Mouse (Mus musculus) MEL (cell line): ENCODE measurements around the gene Pip4k2a. TPM values are rescaled to one million over a fixed set of nuclear protein-coding genes. Genes with fewer than 3 reads are reported as not detected.

Source experiments
- DNase-seq: peaks from one replicate; pipeline ENCODE4 v3.0.0; 2011; ENCODE audit warnings: low read depth, low spot score
- H3K27ac ChIP-seq: 2 replicates; pipeline ENCODE4 v1.5.1; 2012; ENCODE audit warnings: low read depth, mild to moderate bottlenecking, control low read depth, low read length, moderate library complexity; ENCODE audit not compliant: control insufficient read depth
- H3K27me3 ChIP-seq, 2 experiments: fragments of 150-350 bp in 1 of 2; sonication (generic) in 1 of 2; 2 replicates each; pipeline ENCODE4 v1.6.1; 2012; ENCODE audit warnings: low read length in 2 of 2, mild to moderate bottlenecking in 2 of 2, improper control_type of control experiment in 1 of 2, moderate library complexity in 1 of 2; ENCODE audit not compliant: insufficient read depth in 2 of 2, control insufficient read depth in 1 of 2
- H3K36me3 ChIP-seq, 2 experiments: 2 replicates each; pipeline ENCODE4 v1.6.1; 2012 to 2014; ENCODE audit warnings: low read length in 2 of 2, improper control_type of control experiment in 1 of 2, inconsistent platforms in 1 of 2, mild to moderate bottlenecking in 1 of 2; ENCODE audit not compliant: insufficient read depth in 2 of 2, control insufficient read depth in 1 of 2
- H3K4me1 ChIP-seq, 2 experiments: fragments of 150-350 bp in 1 of 2; sonication (generic) in 1 of 2; 2 replicates each; pipeline ENCODE4 v1.6.1; 2012; ENCODE audit warnings: low read length in 2 of 2, improper control_type of control experiment in 1 of 2, mild to moderate bottlenecking in 1 of 2; ENCODE audit not compliant: insufficient read depth in 2 of 2, control insufficient read depth in 1 of 2
- H3K4me3 ChIP-seq, 2 experiments: fragments of 150-350 bp in 1 of 2; sonication (generic) in 1 of 2; 2 replicates each; pipeline ENCODE4 v1.5.1; 2012; ENCODE audit warnings: low read depth in 2 of 2, low read length in 2 of 2, mild to moderate bottlenecking in 2 of 2, moderate library complexity in 2 of 2, control low read depth in 1 of 2, improper control_type of control experiment in 1 of 2; ENCODE audit not compliant: control insufficient read depth in 1 of 2, insufficient read depth in 1 of 2
- H3K79me2 ChIP-seq: 2 replicates; pipeline ENCODE4 v1.6.1; 2012; ENCODE audit warnings: mild to moderate bottlenecking, low read length, moderate library complexity; ENCODE audit not compliant: control insufficient read depth, poor library complexity, insufficient read depth
- H3K9ac ChIP-seq: 2 replicates; pipeline ENCODE4 v1.6.1; 2012; ENCODE audit warnings: low read depth, mild to moderate bottlenecking, control low read depth, low read length, moderate library complexity; ENCODE audit not compliant: control insufficient read depth, poor library complexity, severe bottlenecking
- H3K9me3 ChIP-seq: fragments of 150-350 bp; sonication (generic); replicated peaks from 2 replicates; pipeline ENCODE4 v1.6.1; 2012; ENCODE audit warnings: mild to moderate bottlenecking, low read length, improper control_type of control experiment, moderate library complexity; ENCODE audit not compliant: insufficient read depth
- BHLHE40 ChIP-seq: IDR thresholded peaks from 2 replicates; pipeline ENCODE4 v1.6.1; 2012; ENCODE audit warnings: low read depth, mild to moderate bottlenecking, inconsistent platforms, low read length, improper control_type of control experiment, borderline replicate concordance
- CHD1 ChIP-seq: IDR thresholded peaks from 2 replicates; pipeline ENCODE4 v1.6.1; 2012; ENCODE audit warnings: low read depth, mild to moderate bottlenecking, inconsistent platforms, low read length, improper control_type of control experiment
- CHD2 ChIP-seq: IDR thresholded peaks from 2 replicates; pipeline ENCODE4 v1.6.1; 2011; ENCODE audit warnings: low read length, improper control_type of control experiment
- E2F4 ChIP-seq: IDR thresholded peaks from 2 replicates; pipeline ENCODE4 v1.6.1; 2011; ENCODE audit warnings: low read depth, low read length, improper control_type of control experiment, borderline replicate concordance
- ELF1 ChIP-seq: IDR thresholded peaks from 2 replicates; pipeline ENCODE4 v1.6.1; 2014; ENCODE audit warnings: low read depth, mild to moderate bottlenecking, inconsistent platforms, low read length, improper control_type of control experiment, moderate library complexity
- EP300 ChIP-seq, 2 experiments: IDR thresholded peaks; 2 replicates each; pipeline ENCODE4 v1.6.1; 2011; ENCODE audit warnings: improper control_type of control experiment in 2 of 2, low read length in 2 of 2, low read depth in 1 of 2, mild to moderate bottlenecking in 1 of 2
- ETS1 ChIP-seq: IDR thresholded peaks from 2 replicates; pipeline ENCODE4 v1.6.1; 2012; ENCODE audit warnings: low read depth, mild to moderate bottlenecking, inconsistent platforms, low read length, improper control_type of control experiment, moderate library complexity
- GATA1 ChIP-seq: IDR thresholded peaks from 2 replicates; pipeline ENCODE4 v1.6.1; 2011; ENCODE audit warnings: low read depth, low read length, improper control_type of control experiment
- HCFC1 ChIP-seq: IDR thresholded peaks from 2 replicates; pipeline ENCODE4 v1.6.1; 2012; ENCODE audit warnings: low read depth, mild to moderate bottlenecking, inconsistent platforms, low read length, improper control_type of control experiment, moderate library complexity
- JUND ChIP-seq: IDR thresholded peaks from 2 replicates; pipeline ENCODE4 v1.6.1; 2011; ENCODE audit warnings: low read depth, mild to moderate bottlenecking, improper control_type of control experiment, low read length
- KAT2A ChIP-seq: conservative IDR thresholded peaks from 2 replicates; pipeline ENCODE4 v1.6.1; 2012; ENCODE audit warnings: low read depth, low read length, improper control_type of control experiment, inconsistent platforms
- MAFK ChIP-seq: IDR thresholded peaks from 2 replicates; pipeline ENCODE4 v1.6.1; 2011; ENCODE audit warnings: low read depth, mild to moderate bottlenecking, low read length, improper control_type of control experiment, borderline replicate concordance
- MAX ChIP-seq: IDR thresholded peaks from 2 replicates; pipeline ENCODE4 v1.6.1; 2011; ENCODE audit warnings: low read length, improper control_type of control experiment
- MAZ ChIP-seq: IDR thresholded peaks from 2 replicates; pipeline ENCODE4 v1.6.1; 2012; ENCODE audit warnings: low read depth, mild to moderate bottlenecking, inconsistent platforms, low read length, improper control_type of control experiment
- MEF2A ChIP-seq: IDR thresholded peaks from 2 replicates; pipeline ENCODE4 v1.6.1; 2014; ENCODE audit warnings: low read depth, mild to moderate bottlenecking, inconsistent platforms, low read length, improper control_type of control experiment; ENCODE audit not compliant: poor library complexity, insufficient replicate concordance, severe bottlenecking; ENCODE audit errors: extremely low read depth
- MXI1 ChIP-seq: IDR thresholded peaks from 2 replicates; pipeline ENCODE4 v1.6.1; 2011; ENCODE audit warnings: mild to moderate bottlenecking, low read depth, low read length, improper control_type of control experiment
- MYB ChIP-seq: IDR thresholded peaks from 2 replicates; pipeline ENCODE4 v1.6.1; 2011; ENCODE audit warnings: mild to moderate bottlenecking, low read depth, low read length, improper control_type of control experiment
- MYC ChIP-seq: IDR thresholded peaks from 2 replicates; pipeline ENCODE4 v1.6.1; 2011; ENCODE audit warnings: low read depth, mild to moderate bottlenecking, low read length, improper control_type of control experiment, moderate library complexity
- NELFE ChIP-seq: IDR thresholded peaks from 2 replicates; pipeline ENCODE4 v1.6.1; 2011; ENCODE audit warnings: low read depth, low read length, improper control_type of control experiment
- POLR2A ChIP-seq, 2 experiments: IDR thresholded peaks; 2 replicates each; pipeline ENCODE4 v1.6.1; 2011 to 2012; ENCODE audit warnings: low read length in 2 of 2, mild to moderate bottlenecking in 2 of 2, control low read depth in 1 of 2, improper control_type of control experiment in 1 of 2, low read depth in 1 of 2, moderate library complexity in 1 of 2; ENCODE audit not compliant: control insufficient read depth in 1 of 2, insufficient read depth in 1 of 2, poor library complexity in 1 of 2
- POLR2AphosphoS5 ChIP-seq: IDR thresholded peaks from 2 replicates; pipeline ENCODE4 v1.6.1; 2012; ENCODE audit warnings: low read depth, borderline replicate concordance, mild to moderate bottlenecking, inconsistent platforms, low read length, moderate library complexity, mixed read lengths
- RCOR1 ChIP-seq: IDR thresholded peaks from 2 replicates; pipeline ENCODE4 v1.6.1; 2012; ENCODE audit warnings: low read depth, mild to moderate bottlenecking, inconsistent platforms, low read length, improper control_type of control experiment
- SIN3A ChIP-seq: IDR thresholded peaks from 2 replicates; pipeline ENCODE4 v1.6.1; 2012; ENCODE audit warnings: low read length, improper control_type of control experiment, inconsistent platforms
- SMC3 ChIP-seq: IDR thresholded peaks from 2 replicates; pipeline ENCODE4 v1.6.1; 2011; ENCODE audit warnings: low read depth, low read length, improper control_type of control experiment
- TAL1 ChIP-seq: IDR thresholded peaks from 2 replicates; pipeline ENCODE4 v1.6.1; 2012; ENCODE audit warnings: mild to moderate bottlenecking, inconsistent platforms, low read length, moderate library complexity, mixed read lengths
- TBP ChIP-seq: IDR thresholded peaks from 2 replicates; pipeline ENCODE4 v1.8.0; 2011; ENCODE audit warnings: low read depth, low read length, improper control_type of control experiment
- TCF12 ChIP-seq: IDR thresholded peaks from 2 replicates; pipeline ENCODE4 v1.6.1; 2014; ENCODE audit warnings: low read depth, mild to moderate bottlenecking, inconsistent platforms, low read length, improper control_type of control experiment, moderate library complexity
- USF2 ChIP-seq, 2 experiments: IDR thresholded peaks; 2 replicates each; pipeline ENCODE4 v1.6.1; 2011 to 2012; ENCODE audit warnings: improper control_type of control experiment in 2 of 2, low read length in 2 of 2, borderline replicate concordance in 1 of 2, inconsistent platforms in 1 of 2, low read depth in 1 of 2, mild to moderate bottlenecking in 1 of 2; ENCODE audit not compliant: insufficient read depth in 1 of 2
- ZC3H11A ChIP-seq: IDR thresholded peaks from 2 replicates; pipeline ENCODE4 v1.6.1; 2012; ENCODE audit warnings: low read depth, mild to moderate bottlenecking, inconsistent platforms, low read length, improper control_type of control experiment
- ZMIZ1 ChIP-seq: IDR thresholded peaks from 2 replicates; pipeline ENCODE4 v1.6.1; 2012; ENCODE audit warnings: low read depth, mild to moderate bottlenecking, inconsistent platforms, low read length, improper control_type of control experiment, moderate library complexity
- ZNF384 ChIP-seq: IDR thresholded peaks from 2 replicates; pipeline ENCODE4 v1.6.1; 2012; ENCODE audit warnings: low read depth, mild to moderate bottlenecking, inconsistent platforms, low read length, improper control_type of control experiment
- polyA plus RNA-seq, 2 experiments: library from polyadenylated mRNA; stranded (reverse) in 1 of 2; unstranded in 1 of 2; fragments of >175 nt in 1 of 2; fragments of >200 nt in 1 of 2; gene quantifications; 2 replicates each; pipeline versions ENCODE4 v1.2.1 to v1.2.4; 2012; ENCODE audit warnings: low replicate concordance in 2 of 2, low read depth in 1 of 2; ENCODE audit not compliant: insufficient read length in 2 of 2, insufficient read depth in 1 of 2, missing spikeins in 1 of 2
- total RNA-seq: library from RNA; depleted of rRNA; stranded (reverse); fragments of 300-350 nt; gene quantifications from 2 replicates; pipeline ENCODE4 v1.2.3, GENCODE M21; 2012

The Pip4k2a gene
- total and polyA plus RNA-seq, 3 experiments, result 7.9 to 48.5 TPM; not detected in 1

DNA sequence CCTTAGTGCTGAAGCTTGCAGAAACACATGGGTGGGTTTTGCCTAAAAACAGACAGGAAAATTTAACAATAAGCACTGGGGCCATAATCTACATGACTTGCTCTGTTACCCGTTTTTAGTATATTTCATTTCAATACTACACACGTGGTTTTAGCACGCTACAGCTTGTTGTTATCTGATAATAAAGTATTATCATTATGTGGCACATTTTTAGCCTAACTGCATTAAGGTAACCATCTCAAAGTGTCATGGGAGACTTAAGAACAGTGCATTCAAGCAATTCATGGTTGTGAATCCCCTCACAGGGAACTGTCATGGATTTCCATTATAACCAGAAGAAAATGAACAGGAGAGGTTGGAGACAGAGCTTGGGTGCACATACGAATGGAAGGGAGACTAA lies 43.5 kb downstream of the Pip4k2a start (continued):
- TF ChIP-seq POLR2AphosphoS5 (no peak), NELFE (no peak)
- TF ChIP-seq, all 39 proteins: peak for 17

DNA sequence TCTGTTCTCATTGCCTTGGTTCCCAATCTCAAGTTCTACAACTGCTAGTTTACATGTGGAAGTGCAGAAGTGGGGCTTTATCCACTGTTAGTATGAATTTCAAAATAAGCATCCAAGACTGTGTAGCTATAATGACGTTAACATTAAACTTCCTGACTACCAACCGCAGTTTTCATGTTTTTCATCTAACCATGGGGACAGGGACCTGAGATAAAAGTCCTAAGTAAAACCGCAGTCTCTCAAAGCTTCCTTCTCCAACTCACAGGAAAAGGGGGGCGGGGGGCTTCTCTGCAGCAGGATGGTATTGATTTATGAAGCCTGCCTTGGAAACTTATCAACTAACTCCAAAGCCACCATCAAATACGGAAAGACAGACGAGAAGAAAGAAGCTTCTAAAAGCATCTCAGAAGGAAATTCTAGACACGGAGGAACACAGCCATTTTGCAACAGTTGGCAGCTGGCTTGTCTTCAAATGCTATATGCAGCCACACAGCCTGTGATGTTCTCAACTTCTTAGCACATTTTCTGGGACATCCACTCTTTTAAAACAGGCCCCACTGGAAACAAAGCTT lies 45.7 kb downstream of the Pip4k2a start:
- H3K27me3 ChIP-seq, result no peaks in the 10 kb centered on the region
- TF ChIP-seq ZNF384 (peak; percentile 33; the same call in 1 of the 2 replicates), RCOR1 (peak; percentile 97), MXI1 (peak; percentile 86), SMC3 (no peak), MYC (peak; percentile 86), POLR2A (IDR thresholded peaks at IDR 0.05; ENCODE audit: control insufficient read depth in 1 of 2, insufficient read depth in 1 of 2, low read depth in 1 of 2, low read length in 2 of 2, poor library complexity in 1 of 2) (0 out of 4 replicates have a peak, but pooled peaks of 1 of the 2 experiments have one; percentile 26), CHD1 (no peak), TBP (peak; percentile 55; the same call in 1 of the 2 replicates), MAFK (peak; percentile 75; the same call in 1 of the 2 replicates), GATA1 (peak; percentile 91), HCFC1 (peak; percentile 67), ETS1 (peak; percentile 99), ZMIZ1 (0 out of 2 replicates have a peak, but pooled peaks have one; percentile 44), TCF12 (peak; percentile 91), CHD2 (peak; percentile 45; the same call in 1 of the 2 replicates), ZC3H11A (no peak), E2F4 (no peak), EP300 (IDR thresholded peaks at IDR 0.05; ENCODE audit: low read depth in 1 of 2, low read length in 2 of 2) (peak; percentile 96 to 97), MEF2A (peak; percentile 53; the same call in 1 of the 2 replicates), MAZ (peak; percentile 80), TAL1 (peak; percentile 64), KAT2A (no peak), MYB (peak; percentile 88), MAX (peak; percentile 67; the same call in 1 of the 2 replicates), USF2 (IDR thresholded peaks at IDR 0.05; ENCODE audit: borderline replicate concordance in 1 of 2, insufficient read depth in 1 of 2, low read depth in 1 of 2, low read length in 2 of 2) (no peak), NELFE (peak; percentile 39; the same call in 1 of the 2 replicates), ELF1 (peak; percentile 42; the same call in 1 of the 2 replicates), JUND (0 out of 2 replicates have a peak, but pooled peaks have one; percentile 50), SIN3A (peak; percentile 96), BHLHE40 (peak; percentile 77; the same call in 1 of the 2 replicates)
- TF ChIP-seq, all 39 proteins: peak for 24
- Histone ChIP-seq H3K9me3 (no peaks in the 10 kb centered on the region), H3K79me2 (peaks cover 31% of the 10 kb centered on the region), H3K9ac (peak overlapping the region; percentile 49), H3K36me3 (peaks cover 0 to 61% of the 10 kb centered on the region in 2 experiments; a peak in 2 of 4 replicates), H3K27ac (peak overlapping the region; percentile 97), H3K4me1 (peaks cover 50 to 62% of the 10 kb centered on the region in 2 experiments), H3K4me3 (peak overlapping the region in 1 of 2 experiments; percentile 12; a peak in 2 of 4 replicates)
- DNase-seq, result peak; percentile 94
